Mouse (Mus musculus) ES-Bruce4 (cell line): Measurements from ENCODE around the gene Cant1.

ENCODE experiments used
- CTCF ChIP-seq: IDR thresholded peaks from one replicate; pipeline ENCODE4 v1.8.1; 2011; ENCODE audit warnings: low read depth, low read length
- EP300 ChIP-seq: IDR thresholded peaks from 2 replicates; pipeline ENCODE4 v1.6.1; 2011; ENCODE audit warnings: low read depth, low read length; ENCODE audit not compliant: insufficient read depth
- POLR2A ChIP-seq: IDR thresholded peaks from one replicate; pipeline ENCODE4 v1.8.1; 2011; ENCODE audit warnings: low read length; ENCODE audit not compliant: insufficient read depth

DNA sequence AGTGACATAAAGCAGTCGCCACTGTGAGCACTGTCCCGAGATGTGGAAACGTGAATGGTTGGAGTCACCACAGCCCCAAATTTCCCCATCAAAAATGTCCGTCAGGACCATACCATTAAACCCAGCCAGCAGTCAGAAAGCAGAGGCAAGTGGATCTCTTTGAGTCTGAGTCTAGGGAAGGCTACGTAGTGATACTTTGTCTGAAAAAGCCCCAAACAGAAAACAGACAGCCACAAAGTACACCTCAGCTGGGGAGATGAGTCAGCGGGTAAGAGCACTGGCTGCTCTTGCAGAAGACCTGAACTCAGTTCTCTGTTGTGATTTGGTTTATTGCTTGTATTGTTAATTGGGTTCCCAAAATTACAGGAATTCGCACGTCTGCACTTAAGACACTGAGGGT, 52.3 kb downstream of the Cant1 start:
- TF ChIP-seq EP300 (no peak), POLR2A (no peak), CTCF (no peak)
